Mouse (Mus musculus): ENCODE results near the gene Parg.

DNA sequence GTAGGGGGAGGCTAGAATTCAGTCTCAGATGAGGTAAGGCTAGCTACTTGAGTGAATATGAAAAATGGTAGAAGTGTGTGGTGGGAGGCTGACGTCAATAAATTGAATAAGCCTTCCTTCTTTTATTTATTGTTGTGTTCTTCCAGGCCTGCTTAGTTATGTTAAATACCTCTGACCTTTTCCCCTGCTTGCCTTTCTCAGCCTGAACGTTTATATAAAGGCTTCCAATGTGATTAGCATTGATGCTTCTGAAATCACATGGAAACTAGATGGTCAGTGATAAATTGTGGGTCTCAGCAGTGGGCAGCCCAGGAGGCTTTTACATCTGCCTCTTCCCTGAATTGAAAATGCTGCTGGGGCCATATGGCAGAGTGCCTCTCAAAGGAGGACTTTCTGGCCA lies 44.3 kb downstream of the Parg start:
- TF ChIP-seq CHD1 (IDR thresholded peaks at IDR 0.05; ENCODE audit: low read depth, low read length): no peak
- no peak for TF ChIP-seq SIN3A (IDR thresholded peaks at IDR 0.05; ENCODE audit: low read length)
- no peak for TF ChIP-seq MXI1 (IDR thresholded peaks at IDR 0.05; ENCODE audit: low read depth, low read length)
- TF ChIP-seq EP300 (IDR thresholded peaks at IDR 0.05; ENCODE audit: low read length): no peak
- no peak for TF ChIP-seq CTCF (conservative IDR thresholded peaks at IDR 0.05 in 1 of 2, IDR thresholded peaks at IDR 0.05 in 1 of 2; ENCODE audit: low read depth in 2 of 2, low read length in 2 of 2)
- TF ChIP-seq USF2 (conservative IDR thresholded peaks at IDR 0.05; ENCODE audit: low read depth, low read length): no peak
- TF ChIP-seq E2F4 (IDR thresholded peaks at IDR 0.05; ENCODE audit: insufficient replicate concordance, low read depth, low read length): no peak
